Mouse (Mus musculus): ENCODE measurements around the gene Colgalt1.

DNA sequence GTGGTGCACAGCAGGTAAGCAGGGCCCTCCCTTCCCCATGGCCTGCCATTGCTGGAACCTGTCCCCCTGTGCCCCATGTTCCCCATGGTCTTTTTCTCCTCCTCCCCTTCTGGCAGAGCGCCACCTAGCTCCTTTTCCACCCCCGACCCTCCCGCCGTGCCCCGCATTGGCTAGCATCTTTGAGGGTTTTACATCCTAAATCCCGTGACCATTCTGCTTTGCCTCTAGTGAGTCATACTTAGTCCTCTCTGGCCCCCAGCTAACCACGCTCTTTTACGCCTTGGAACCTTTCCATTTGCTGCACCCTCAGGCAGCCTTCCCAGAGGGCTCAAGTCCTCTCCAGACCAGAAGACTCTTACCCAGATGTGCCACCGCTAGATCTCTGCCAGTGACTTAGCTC, 30.6 kb upstream of the Colgalt1 start:
- TF ChIP-seq POLR2A (IDR thresholded peaks at IDR 0.05; ENCODE audit: borderline replicate concordance, extremely low read depth, insufficient read depth, insufficient read length, poor library complexity, severe bottlenecking) (no peak), CTCF (IDR thresholded peaks at IDR 0.05; ENCODE audit: borderline replicate concordance, extremely low read depth, insufficient read depth, insufficient read length) (no peak)

Measured in brain, embryonic 14.5 days (tissue).